Mouse (Mus musculus) liver, postnatal 0 days (tissue): ENCODE measurements at regions not wholly inside any gene's neighbourhood (a gene's known extent, or its start where the extent isn't known, plus 50 kb on each side); places are given as distances from the start of the nearest gene placed in this dataset.

ENCODE experiments used
- CTCF ChIP-seq: sonication (generic); IDR thresholded peaks from 2 replicates; pipeline ENCODE4 v1.5.1; 2016; ENCODE audit warnings: antibody characterized with exemption, low read depth
- EP300 ChIP-seq: IDR thresholded peaks from 2 replicates; pipeline ENCODE4 v1.6.1; 2016; ENCODE audit warnings: antibody characterized with exemption, low read depth, mild to moderate bottlenecking

DNA sequence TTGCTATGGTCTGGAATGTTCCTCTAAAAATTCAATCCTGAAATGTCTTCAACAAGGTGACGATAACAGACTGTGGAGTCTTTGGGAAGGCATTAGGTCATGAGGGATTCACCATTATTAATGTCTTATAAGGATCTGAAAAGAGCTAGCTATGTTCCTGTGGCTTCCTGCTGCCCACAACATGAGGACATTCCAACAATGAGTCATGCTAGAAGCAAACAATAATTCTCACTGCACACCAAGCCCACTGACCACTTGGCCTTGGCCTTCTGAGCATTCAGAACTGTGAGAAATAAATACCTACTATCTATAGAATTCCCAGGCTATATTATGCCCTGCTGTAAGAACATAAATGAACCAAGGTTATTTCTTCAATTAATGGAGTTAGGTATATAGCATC lies 433.9 kb downstream of the Gpam start:
- TF ChIP-seq CTCF (no peak), EP300 (no peak)
